Mouse (Mus musculus) forebrain, embryonic 15.5 days (tissue): Measurements from ENCODE around the gene Sulf2. TPM values are rescaled to one million over a fixed set of nuclear protein-coding genes. Genes with fewer than 3 reads are reported as not detected.

Source experiments
- ATAC-seq: fragments of 200-750 bp; cut with Nextera tagmentation; replicated peaks from 2 replicates; pipeline ENCODE4 v1.8.0; 2017; ENCODE audit warnings: mild to moderate bottlenecking, moderate TSS enrichment, moderate library complexity
- H3K27ac ChIP-seq: fragments of 300-500 bp; sonication (generic); replicated peaks from 2 replicates; pipeline ENCODE4 v1.5.1; 2015; ENCODE audit warnings: mild to moderate bottlenecking, inconsistent platforms
- H3K27me3 ChIP-seq: fragments of 300-500 bp; sonication (generic); 2 replicates; pipeline ENCODE4 v1.6.1; 2015; ENCODE audit warnings: inconsistent platforms
- H3K36me3 ChIP-seq: fragments of 300-500 bp; sonication (generic); 2 replicates; pipeline ENCODE4 v1.6.1; 2015; ENCODE audit warnings: mild to moderate bottlenecking, inconsistent platforms
- H3K4me1 ChIP-seq: fragments of 300-500 bp; sonication (generic); 2 replicates; pipeline ENCODE4 v1.6.1; 2015; ENCODE audit warnings: inconsistent platforms
- H3K4me2 ChIP-seq: fragments of 300-500 bp; sonication (generic); replicated peaks from 2 replicates; pipeline ENCODE4 v1.6.1; 2015; ENCODE audit warnings: mild to moderate bottlenecking, inconsistent platforms
- H3K4me3 ChIP-seq: fragments of 300-500 bp; sonication (generic); 2 replicates; pipeline ENCODE4 v1.5.1; 2015; ENCODE audit warnings: mild to moderate bottlenecking, inconsistent platforms
- H3K9ac ChIP-seq: fragments of 300-500 bp; sonication (generic); replicated peaks from 2 replicates; pipeline ENCODE4 v1.6.1; 2015; ENCODE audit warnings: mild to moderate bottlenecking, inconsistent platforms
- H3K9me3 ChIP-seq: fragments of 300-500 bp; sonication (generic); 2 replicates; pipeline ENCODE4 v1.6.1; 2016; ENCODE audit warnings: inconsistent platforms
- WGBS: fragments of 180-500 bp; shearing (Covaris S2); methylation state at CpG from one replicate; pipeline ENCODE4 v1.1.7; 2015; ENCODE audit warnings: mixed read lengths; 5-methylcytosine and 5-hydroxymethylcytosine counted together
- polyA plus RNA-seq: library from polyadenylated mRNA; unstranded; fragments of >200 nt; fragmentation: Nextera tagmentation; extraction: Ambion mirVana; gene quantifications from 2 replicates; pipeline ENCODE4 v1.2.1, GENCODE M21; 2015

The Sulf2 gene
- polyA plus RNA-seq, 1 experiment from 2014 or later: 36.0 TPM

DNA sequence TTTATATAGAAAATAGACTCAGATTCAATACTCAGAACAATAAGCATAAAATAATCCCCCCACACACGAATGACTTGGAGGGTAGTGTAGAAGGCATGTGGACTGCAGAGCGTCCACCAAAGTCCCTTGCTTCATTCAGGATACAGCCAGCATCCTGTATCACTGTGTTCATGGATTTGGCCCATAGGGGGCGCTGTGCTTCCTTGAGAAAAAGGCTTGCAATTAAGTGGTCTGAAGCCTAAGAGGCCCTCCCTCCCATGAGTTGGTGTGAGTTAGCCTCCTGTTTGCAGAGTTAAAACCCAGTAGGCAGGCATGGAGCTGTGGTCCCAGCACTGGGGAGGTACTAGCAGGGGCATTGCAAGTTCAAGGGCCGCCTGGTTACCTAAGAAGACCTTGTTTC is 47.1 kb downstream of the Sulf2 start:
- H3K4me2 ChIP-seq: no peak overlapping the region
- H3K27ac ChIP-seq: peak overlapping the region; percentile 44
- H3K9me3 ChIP-seq: no peaks in the 10 kb centered on the region
- no peak overlapping the region for H3K9ac ChIP-seq
- no peaks in the 10 kb centered on the region for H3K36me3 ChIP-seq
- peaks cover 27% of the 10 kb centered on the region for H3K4me1 ChIP-seq
- no peak overlapping the region for H3K4me3 ChIP-seq
- WGBS: 24% methylated on average over 4 of the region's 4 CpGs
- no peaks in the 10 kb centered on the region for H3K27me3 ChIP-seq
- 0 out of 2 replicates have a peak, but pooled peaks have one; percentile 45 for ATAC-seq

GRCm38 (mm10) chr2:166107911-166108310 is 47.6 kb downstream of the Sulf2 start:
- Histone ChIP-seq H3K36me3 (no peaks in the 10 kb centered on the region), H3K27ac (peak overlapping the region; percentile 44), H3K9me3 (no peaks in the 10 kb centered on the region), H3K9ac (no peak overlapping the region), H3K4me1 (peaks cover 27% of the 10 kb centered on the region), H3K27me3 (no peaks in the 10 kb centered on the region), H3K4me3 (no peak overlapping the region), H3K4me2 (no peak overlapping the region)
- WGBS: 48% methylated on average over 5 of the region's 5 CpGs
- peak; percentile 56; the same call in 1 of the 2 replicates for ATAC-seq

GRCm38 (mm10) chr2:166106631-166107030 is 48.8 kb downstream of the Sulf2 start:
- no peaks in the 10 kb centered on the region for H3K27me3 ChIP-seq
- H3K4me1 ChIP-seq: peaks cover 27% of the 10 kb centered on the region
- ATAC-seq: 0 out of 2 replicates have a peak, but pooled peaks have one; percentile 9
- H3K9me3 ChIP-seq: no peaks in the 10 kb centered on the region
- no peak overlapping the region for H3K27ac ChIP-seq
- 24% methylated on average over 2 of the region's 2 CpGs for whole genome bisulfite sequencing
- no peak overlapping the region for H3K4me3 ChIP-seq
- no peak overlapping the region for H3K4me2 ChIP-seq
- H3K9ac ChIP-seq: no peak overlapping the region
- H3K36me3 ChIP-seq: no peaks in the 10 kb centered on the region

DNA sequence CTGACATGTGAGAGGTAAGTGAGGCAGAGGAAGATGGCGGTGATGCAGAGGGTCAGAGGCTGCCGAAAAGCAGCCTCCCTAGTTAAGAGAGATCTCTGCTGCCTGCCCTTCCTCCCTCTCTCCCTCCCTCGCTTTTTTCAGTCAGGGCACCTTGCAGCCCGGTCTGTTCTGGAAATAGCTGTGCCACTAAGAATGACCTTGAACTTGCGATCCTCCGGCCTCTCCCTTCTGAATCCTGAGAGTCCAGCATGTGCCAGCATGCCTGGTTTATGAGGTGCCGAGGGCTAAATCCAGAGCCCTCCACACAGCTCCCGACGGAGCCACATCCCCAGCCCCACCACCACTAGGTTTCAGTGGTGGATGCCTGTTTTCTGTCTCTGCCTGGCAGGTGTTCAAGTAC is 49.6 kb downstream of the Sulf2 start:
- 85% methylated on average over 9 of the region's 9 CpGs for WGBS
- Histone ChIP-seq H3K27me3 (no peaks in the 10 kb centered on the region), H3K4me3 (no peak overlapping the region), H3K36me3 (no peaks in the 10 kb centered on the region), H3K9me3 (no peaks in the 10 kb centered on the region), H3K9ac (no peak overlapping the region), H3K4me1 (peaks cover 27% of the 10 kb centered on the region), H3K27ac (no peak overlapping the region), H3K4me2 (no peak overlapping the region)
- no peak for ATAC-seq

- H3K27ac ChIP-seq: no peak overlapping the region
- H3K9ac ChIP-seq: no peak overlapping the region
Measured at GRCm38 (mm10) chr2:166102893-166103292, 52.6 kb downstream of the Sulf2 start.

DNA sequence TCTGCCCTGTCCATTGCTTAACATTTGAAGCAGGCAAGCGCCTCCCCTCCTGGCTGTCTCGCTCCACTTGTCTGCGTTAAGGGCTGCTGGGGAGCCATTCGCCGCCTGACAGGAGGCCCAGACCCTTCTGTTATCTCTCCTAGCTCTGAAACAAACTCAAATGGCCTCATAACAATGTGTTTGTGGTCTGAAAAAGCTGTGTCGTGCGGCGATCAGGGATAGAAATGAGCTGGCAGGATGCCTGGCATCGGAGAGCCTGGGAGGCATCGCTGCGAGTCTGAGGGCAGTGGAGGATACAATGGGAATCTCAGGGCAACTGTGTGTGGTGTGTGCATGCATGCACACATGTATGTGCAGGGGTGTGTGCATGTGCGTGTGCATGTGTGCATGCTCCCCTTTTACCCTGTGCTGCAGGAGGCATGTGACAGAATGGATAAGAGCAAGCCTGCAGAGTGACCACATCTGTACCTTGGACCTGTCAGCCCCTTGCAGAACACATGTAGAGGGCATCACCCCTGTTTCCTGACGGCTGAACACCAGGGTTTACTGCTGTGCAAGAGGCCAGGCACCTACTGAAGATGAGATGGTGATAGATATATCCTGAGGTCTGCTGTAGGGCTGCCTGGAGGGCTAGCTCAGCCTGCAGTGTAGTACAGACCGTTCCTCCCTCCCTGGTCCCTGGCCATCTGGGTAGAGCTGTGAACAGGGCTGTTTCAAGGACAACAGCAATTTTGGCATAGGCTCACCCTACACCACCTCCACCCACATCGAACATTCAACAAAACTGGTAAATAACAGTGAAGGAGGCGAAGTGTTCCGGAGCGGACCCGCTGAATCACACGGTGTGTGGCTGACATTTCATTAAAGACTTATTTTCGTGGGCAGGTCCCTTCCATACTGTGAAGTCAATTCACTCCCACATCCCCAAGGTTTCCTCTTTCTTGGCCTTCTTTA is 54.9 kb downstream of the Sulf2 start:
- H3K4me1 ChIP-seq: peaks cover 9% of the 10 kb centered on the region; the same call in 1 of the 2 replicates
- no peaks in the 10 kb centered on the region for H3K9me3 ChIP-seq
- no peaks in the 10 kb centered on the region for H3K36me3 ChIP-seq
- WGBS: 52% methylated on average over 21 of the region's 21 CpGs
- H3K4me2 ChIP-seq: no peak overlapping the region
- no peak overlapping the region for H3K4me3 ChIP-seq
- no peak overlapping the region for H3K9ac ChIP-seq
- 0 out of 2 replicates have a peak, but pooled peaks have one; percentile 29 for ATAC-seq
- H3K27me3 ChIP-seq: no peaks in the 10 kb centered on the region
- no peak overlapping the region for H3K27ac ChIP-seq

More at GRCm38 (mm10) chr2:166102893-166103292, 52.6 kb downstream of the Sulf2 start:
- H3K4me3 ChIP-seq: no peak overlapping the region
- H3K36me3 ChIP-seq: no peaks in the 10 kb centered on the region
- ATAC-seq: no peak
- WGBS: 88% methylated on average over 7 of the region's 7 CpGs
- H3K9me3 ChIP-seq: no peaks in the 10 kb centered on the region
- no peak overlapping the region for H3K4me2 ChIP-seq
- peaks cover 28% of the 10 kb centered on the region for H3K4me1 ChIP-seq
- no peaks in the 10 kb centered on the region for H3K27me3 ChIP-seq

- H3K27me3 ChIP-seq: no peaks in the 10 kb centered on the region
- H3K9me3 ChIP-seq: no peaks in the 10 kb centered on the region
- H3K4me1 ChIP-seq: peaks cover 9% of the 10 kb centered on the region; the same call in 1 of the 2 replicates
- no peaks in the 10 kb centered on the region for H3K36me3 ChIP-seq
- H3K4me2 ChIP-seq: no peak overlapping the region
- no peak overlapping the region for H3K4me3 ChIP-seq
- no peak overlapping the region for H3K9ac ChIP-seq
- ATAC-seq: no peak
- H3K27ac ChIP-seq: no peak overlapping the region
- 85% methylated on average over 15 of the region's 15 CpGs for WGBS
Measured at GRCm38 (mm10) chr2:166098292-166098933, 57.0 kb downstream of the Sulf2 start.

GRCm38 (mm10) chr2:166097443-166098291 is 57.8 kb downstream of the Sulf2 start:
- Histone ChIP-seq H3K4me2 (no peak overlapping the region), H3K4me3 (no peak overlapping the region), H3K27me3 (no peaks in the 10 kb centered on the region), H3K9me3 (no peaks in the 10 kb centered on the region), H3K9ac (no peak overlapping the region), H3K36me3 (no peaks in the 10 kb centered on the region), H3K4me1 (peaks cover 9% of the 10 kb centered on the region; the same call in 1 of the 2 replicates), H3K27ac (no peak overlapping the region)
- no peak for ATAC-seq
- 77% methylated on average over 18 of the region's 18 CpGs for WGBS

DNA sequence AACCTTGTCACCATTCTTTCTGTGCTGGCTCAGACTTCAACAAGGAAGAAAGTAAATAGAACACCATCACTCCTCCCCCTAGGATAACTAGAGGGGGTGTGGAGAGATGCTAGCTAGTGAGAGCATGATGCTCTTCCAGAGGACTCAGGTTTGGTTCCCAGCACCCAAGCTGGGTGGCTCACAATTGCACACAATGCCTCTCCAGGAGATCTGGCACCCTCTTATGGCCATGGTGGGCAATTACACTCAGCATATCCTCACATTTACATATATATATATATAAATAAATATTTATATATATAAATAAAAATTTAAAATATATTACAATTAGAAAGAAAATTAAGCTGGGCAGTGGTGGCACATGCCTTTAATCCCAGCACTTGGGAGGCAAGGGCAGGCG is 58.6 kb downstream of the Sulf2 start:
- ATAC-seq: no peak
- no peaks in the 10 kb centered on the region for H3K36me3 ChIP-seq
- H3K9me3 ChIP-seq: no peaks in the 10 kb centered on the region
- H3K4me1 ChIP-seq: peaks cover 9% of the 10 kb centered on the region; the same call in 1 of the 2 replicates
- WGBS: 95% methylated on average over 1 of the region's 1 CpGs
- no peak overlapping the region for H3K4me3 ChIP-seq
- no peak overlapping the region for H3K4me2 ChIP-seq
- no peaks in the 10 kb centered on the region for H3K27me3 ChIP-seq
- H3K27ac ChIP-seq: no peak overlapping the region
- no peak overlapping the region for H3K9ac ChIP-seq

- H3K9ac ChIP-seq: no peak overlapping the region
- no peak overlapping the region for H3K4me3 ChIP-seq
- no peak overlapping the region for H3K27ac ChIP-seq
- H3K27me3 ChIP-seq: no peaks in the 10 kb centered on the region
- H3K4me1 ChIP-seq: peaks cover 9% of the 10 kb centered on the region; the same call in 1 of the 2 replicates
- H3K36me3 ChIP-seq: no peaks in the 10 kb centered on the region
- no peaks in the 10 kb centered on the region for H3K9me3 ChIP-seq
- H3K4me2 ChIP-seq: no peak overlapping the region
- 90% methylated on average over 6 of the region's 6 CpGs for WGBS
- ATAC-seq: no peak
Measured at GRCm38 (mm10) chr2:166096300-166096699, 59.2 kb downstream of the Sulf2 start.

- Histone ChIP-seq H3K4me2 (no peak overlapping the region), H3K27ac (no peak overlapping the region), H3K4me1 (no peaks in the 10 kb centered on the region), H3K27me3 (no peaks in the 10 kb centered on the region), H3K9me3 (no peaks in the 10 kb centered on the region), H3K9ac (no peak overlapping the region), H3K4me3 (no peak overlapping the region), H3K36me3 (no peaks in the 10 kb centered on the region)
- ATAC-seq: no peak
- WGBS: 95% methylated on average over 6 of the region's 6 CpGs
Measured at GRCm38 (mm10) chr2:166092412-166092811, 63.1 kb downstream of the Sulf2 start.
